Mouse (Mus musculus): Measurements from ENCODE around the gene Dnah7a. TPM values are rescaled to one million over a fixed set of nuclear protein-coding genes. Genes with fewer than 3 reads are reported as not detected.
A peak's percentile ranks its signal among the peaks of the same experiment; 100 is the strongest.
"Not testable (repeated sequence)": the region's sequence is repeated elsewhere in the genome, so short reads cannot be mapped to it uniquely, and the experiment has no call there.

Gene Dnah7a
- polyA plus RNA-seq, 1 experiment from 2014 or later: 0.27 TPM

- DNase-seq (ENCODE audit: low spot score): no peak
- no peaks in the 10 kb centered on the region for H3K4me1 ChIP-seq (replicated peaks; ENCODE audit: control insufficient read depth, insufficient read depth)
- no peak overlapping the region for H3K4me3 ChIP-seq (ENCODE audit: low read depth, low read length)
- WGBS: 80% methylated on average over 5 of the region's 5 CpGs
- no peaks in the 10 kb centered on the region for H3K36me3 ChIP-seq (ENCODE audit: control insufficient read depth, insufficient read depth, low read length)
- no peaks in the 10 kb centered on the region for H3K27me3 ChIP-seq (ENCODE audit: control insufficient read depth, insufficient read depth, low read length)
- H3K9me3 ChIP-seq (ENCODE audit: control insufficient read depth, low read length): no peaks in the 10 kb centered on the region
- no peak overlapping the region for H3K9ac ChIP-seq (ENCODE audit: low read length)
- no peak overlapping the region for H3K4me2 ChIP-seq (replicated peaks; ENCODE audit: low read depth)
- no peak overlapping the region for H3K27ac ChIP-seq (replicated peaks)
- TF ChIP-seq EP300 (optimal IDR thresholded peaks at IDR 0.05): no peak
- no peak for TF ChIP-seq CTCF (IDR thresholded peaks at IDR 0.05; ENCODE audit: low read depth)
- no peak for ATAC-seq (ENCODE audit: low FRiP score, low TSS enrichment)
Observed at GRCm38 (mm10) chr1:53746001-53746400, 39.4 kb upstream of the Dnah7a start.

GRCm38 (mm10) chr1:53741742-53742458 is 35.3 kb upstream of the Dnah7a start:
- Histone ChIP-seq H3K36me3 (ENCODE audit: control insufficient read depth, insufficient read depth, low read length) (no peaks in the 10 kb centered on the region), H3K27ac (replicated peaks) (no peak overlapping the region), H3K4me1 (replicated peaks; ENCODE audit: control insufficient read depth, insufficient read depth) (no peaks in the 10 kb centered on the region), H3K9ac (ENCODE audit: low read length) (no peak overlapping the region), H3K4me2 (replicated peaks; ENCODE audit: low read depth) (no peak overlapping the region), H3K27me3 (ENCODE audit: control insufficient read depth, insufficient read depth, low read length) (no peaks in the 10 kb centered on the region), H3K4me3 (ENCODE audit: low read depth, low read length) (no peak overlapping the region), H3K9me3 (ENCODE audit: control insufficient read depth, low read length) (no peaks in the 10 kb centered on the region)
- DNase-seq (ENCODE audit: low spot score) (no peak), ATAC-seq (ENCODE audit: low FRiP score, low TSS enrichment) (no peak)
- 69% methylated on average over 3 of the region's 3 CpGs for WGBS
- no peak for TF ChIP-seq CTCF (IDR thresholded peaks at IDR 0.05; ENCODE audit: low read depth)
- no peak for TF ChIP-seq EP300 (optimal IDR thresholded peaks at IDR 0.05)

- H3K36me3 ChIP-seq (ENCODE audit: control insufficient read depth, insufficient read depth, low read length): no peaks in the 10 kb centered on the region
- H3K4me1 ChIP-seq (replicated peaks; ENCODE audit: control insufficient read depth, insufficient read depth): no peaks in the 10 kb centered on the region
- WGBS: 80% methylated on average over 4 of the region's 4 CpGs
- no peak for DNase-seq (ENCODE audit: low spot score)
- H3K27me3 ChIP-seq (ENCODE audit: control insufficient read depth, insufficient read depth, low read length): no peaks in the 10 kb centered on the region
- no peak overlapping the region for H3K4me3 ChIP-seq (ENCODE audit: low read depth, low read length)
- no peaks in the 10 kb centered on the region for H3K9me3 ChIP-seq (ENCODE audit: control insufficient read depth, low read length)
- H3K27ac ChIP-seq (replicated peaks): no peak overlapping the region
- TF ChIP-seq EP300 (optimal IDR thresholded peaks at IDR 0.05) (no peak), CTCF (IDR thresholded peaks at IDR 0.05; ENCODE audit: low read depth) (no peak)
- no peak for ATAC-seq (ENCODE audit: low FRiP score, low TSS enrichment)
- no peak overlapping the region for H3K9ac ChIP-seq (ENCODE audit: low read length)
- no peak overlapping the region for H3K4me2 ChIP-seq (replicated peaks; ENCODE audit: low read depth)
Observed at GRCm38 (mm10) chr1:53740777-53741336, 34.3 kb upstream of the Dnah7a start.

- 59% methylated on average over 3 of the region's 4 CpGs for WGBS
- not testable (repeated sequence) for H3K27me3 ChIP-seq (ENCODE audit: control insufficient read depth, insufficient read depth, low read length)
Observed at GRCm38 (mm10) chr1:53740077-53740776, 33.6 kb upstream of the Dnah7a start.

GRCm38 (mm10) chr1:53736583-53736982 is 30.0 kb upstream of the Dnah7a start:
- WGBS: 77% methylated on average over 3 of the region's 3 CpGs
- no peak overlapping the region for H3K4me3 ChIP-seq (ENCODE audit: low read depth, low read length)
- DNase-seq (ENCODE audit: low spot score) (no peak), ATAC-seq (ENCODE audit: low FRiP score, low TSS enrichment) (peak; percentile 38; the same call in 1 of the 2 replicates)
- H3K27me3 ChIP-seq (ENCODE audit: control insufficient read depth, insufficient read depth, low read length): no peaks in the 10 kb centered on the region
- H3K9me3 ChIP-seq (ENCODE audit: control insufficient read depth, low read length): no peaks in the 10 kb centered on the region
- H3K4me2 ChIP-seq (replicated peaks; ENCODE audit: low read depth): no peak overlapping the region
- H3K36me3 ChIP-seq (ENCODE audit: control insufficient read depth, insufficient read depth, low read length): no peaks in the 10 kb centered on the region
- TF ChIP-seq EP300 (optimal IDR thresholded peaks at IDR 0.05) (no peak), CTCF (IDR thresholded peaks at IDR 0.05; ENCODE audit: low read depth) (no peak)
- no peaks in the 10 kb centered on the region for H3K4me1 ChIP-seq (replicated peaks; ENCODE audit: control insufficient read depth, insufficient read depth)
- H3K27ac ChIP-seq (replicated peaks): no peak overlapping the region
- no peak overlapping the region for H3K9ac ChIP-seq (ENCODE audit: low read length)

More at GRCm38 (mm10) chr1:53740077-53740776, 33.6 kb upstream of the Dnah7a start:
- H3K27ac ChIP-seq (replicated peaks); H3K4me2 ChIP-seq (replicated peaks; ENCODE audit: low read depth); H3K36me3 ChIP-seq (ENCODE audit: control insufficient read depth, insufficient read depth, low read length); H3K4me1 ChIP-seq (replicated peaks; ENCODE audit: control insufficient read depth, insufficient read depth); H3K9me3 ChIP-seq (ENCODE audit: control insufficient read depth, low read length); DNase-seq (ENCODE audit: low spot score); H3K4me3 ChIP-seq (ENCODE audit: low read depth, low read length); H3K9ac ChIP-seq (ENCODE audit: low read length); ATAC-seq (ENCODE audit: low FRiP score, low TSS enrichment): not testable (repeated sequence)
